Mouse (Mus musculus): ENCODE results near the gene Pard3.
A peak's percentile ranks its signal among the peaks of the same experiment; 100 is the strongest.

The Pard3 gene

DNA sequence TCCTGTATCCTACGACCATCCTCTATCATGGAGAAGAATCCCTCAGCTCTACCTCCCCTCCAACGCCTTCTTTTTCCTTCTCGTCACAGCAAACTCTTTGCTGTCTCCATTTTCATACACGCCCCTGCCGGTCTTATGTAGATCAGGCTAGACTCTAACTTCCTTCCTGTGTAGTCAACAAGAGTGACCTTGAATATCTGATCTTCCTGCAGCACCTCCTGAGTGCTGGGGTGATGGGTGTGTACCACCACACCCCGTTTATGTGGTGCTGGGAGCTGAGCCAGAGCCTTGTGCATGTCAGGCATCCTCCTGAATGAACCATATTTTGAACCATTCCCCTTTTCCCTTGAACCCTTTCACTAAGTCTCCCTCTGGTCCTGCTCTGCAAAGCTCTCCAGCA, 372.3 kb downstream of the Pard3 start:
- DNase-seq (ENCODE audit: low read depth, low spot score) = no peak

DNA sequence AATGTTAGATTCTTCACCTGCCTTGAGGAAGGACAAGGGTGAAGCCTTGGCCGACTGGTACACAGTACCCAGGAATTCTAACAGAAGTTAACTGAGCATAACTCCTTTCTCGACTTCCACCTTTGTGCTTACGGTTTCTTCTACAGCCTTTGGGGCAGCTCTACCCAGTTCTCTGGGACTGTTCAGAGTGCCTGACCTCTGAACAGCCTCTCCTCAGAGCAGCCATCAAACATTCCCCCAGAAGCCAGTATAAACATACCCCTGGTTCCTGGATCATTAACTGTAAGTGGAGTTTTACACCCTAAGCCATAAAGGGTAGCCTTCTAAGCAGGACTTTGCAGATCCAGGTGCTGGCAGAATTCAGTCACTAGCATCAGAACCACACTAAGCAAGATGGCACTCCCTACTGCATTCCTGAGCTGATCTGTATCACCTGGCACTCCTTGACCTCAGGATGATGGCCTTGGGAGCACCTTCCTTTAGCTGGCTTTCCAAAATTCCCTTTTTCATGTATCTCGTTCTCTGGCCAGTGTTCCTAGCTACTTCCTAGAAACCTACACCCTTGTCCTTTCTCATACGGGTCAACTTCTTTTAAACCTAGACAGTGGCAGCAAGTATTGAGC, 374.0 kb downstream of the Pard3 start:
- no peak for DNase-seq (ENCODE audit: low read depth, low spot score)

GRCm38 (mm10) chr8:127438625-127439391, 375.1 kb downstream of the Pard3 start:
- peak; percentile 51 for DNase-seq (ENCODE audit: low read depth, low spot score)

DNA sequence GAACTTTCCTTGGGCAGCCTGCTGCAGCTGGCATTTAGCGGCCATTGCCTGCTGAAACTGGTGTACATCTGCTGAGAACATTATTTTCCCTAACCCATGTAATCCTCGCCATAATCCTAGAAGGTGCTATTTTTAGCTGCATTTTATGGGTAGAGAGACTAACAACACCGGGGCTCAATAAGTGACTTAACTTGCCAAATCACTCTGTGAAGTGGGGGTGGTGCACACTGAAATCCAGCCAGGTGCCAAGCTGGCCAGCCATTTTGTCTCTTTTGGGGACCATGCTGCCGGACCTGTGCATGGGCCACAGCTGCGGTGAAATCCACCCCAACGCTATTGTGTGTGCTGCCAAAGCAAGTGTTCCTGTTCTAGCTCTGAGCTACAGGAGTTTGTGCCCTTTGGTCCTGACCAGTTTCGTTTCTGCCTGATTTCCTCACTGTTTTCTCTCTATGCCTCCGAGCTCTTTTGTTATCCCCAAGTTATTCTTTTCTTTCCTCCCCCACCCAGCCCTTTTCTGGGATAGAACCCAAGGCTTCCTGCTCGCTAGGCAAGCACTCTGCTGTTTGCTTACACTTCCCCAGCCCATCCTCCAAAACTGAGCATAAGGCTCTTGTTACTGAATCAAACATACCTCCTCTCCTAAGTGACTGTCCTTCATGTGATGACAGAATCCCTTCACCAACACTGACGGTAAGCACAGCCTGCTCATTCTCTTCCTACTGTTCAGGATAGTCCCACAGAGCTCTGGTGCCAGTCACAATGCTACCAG, 375.9 kb downstream of the Pard3 start:
- no peak for DNase-seq (ENCODE audit: low read depth, low spot score)

GRCm38 (mm10) chr8:127440161-127440833, 376.6 kb downstream of the Pard3 start:
- DNase-seq (ENCODE audit: low read depth, low spot score) = no peak

GRCm38 (mm10) chr8:127440834-127441485, 377.3 kb downstream of the Pard3 start:
- DNase-seq (ENCODE audit: low read depth, low spot score) = no peak

GRCm38 (mm10) chr8:127447401-127447800, 383.7 kb downstream of the Pard3 start:
- DNase-seq (ENCODE audit: low read depth, low spot score) = no peak

DNA sequence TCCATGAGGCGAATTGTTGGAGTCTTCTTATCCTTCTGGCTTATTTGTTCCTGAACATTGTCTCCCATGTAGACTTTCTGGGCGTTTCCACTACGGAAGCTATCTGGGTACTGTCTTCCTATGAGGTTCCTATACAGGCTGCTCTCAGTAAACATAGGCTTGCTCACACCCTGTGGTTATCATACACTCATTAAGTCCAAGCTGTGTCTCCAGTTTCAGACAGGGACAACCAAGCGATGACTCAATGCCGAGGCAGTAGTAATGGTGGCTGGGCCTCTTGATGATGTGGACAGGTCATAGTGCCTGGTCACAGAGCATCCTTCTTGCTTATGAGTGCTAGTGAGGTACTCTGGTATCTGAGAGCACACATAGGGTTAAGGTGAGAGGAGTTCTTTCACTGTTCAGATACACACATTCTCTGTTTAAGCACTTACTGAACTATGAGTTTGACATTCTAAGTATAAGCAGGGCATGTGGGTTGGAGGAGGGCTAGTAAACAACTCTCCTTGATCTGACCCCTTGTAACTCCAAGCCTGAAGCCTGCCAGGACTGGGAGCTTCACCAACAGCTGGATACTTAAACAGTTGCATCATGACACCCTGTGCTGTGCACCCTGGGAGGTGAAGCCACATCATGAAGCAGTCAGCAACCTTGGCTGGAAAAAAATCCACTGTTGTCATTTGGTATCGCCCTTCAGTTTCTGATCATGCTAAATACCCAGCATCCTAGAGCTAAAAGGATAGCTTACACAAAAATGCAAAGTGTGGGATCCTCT, 385.6 kb downstream of the Pard3 start:
- DNase-seq (ENCODE audit: low read depth, low spot score) = no peak

- peak; percentile 68 for DNase-seq (ENCODE audit: low read depth, low spot score)
These were observed 387.4 kb downstream of the Pard3 start for GRCm38 (mm10) chr8:127450954-127451668.

GRCm38 (mm10) chr8:127452364-127452763, 388.7 kb downstream of the Pard3 start:
- DNase-seq (ENCODE audit: low read depth, low spot score) = no peak

DNA sequence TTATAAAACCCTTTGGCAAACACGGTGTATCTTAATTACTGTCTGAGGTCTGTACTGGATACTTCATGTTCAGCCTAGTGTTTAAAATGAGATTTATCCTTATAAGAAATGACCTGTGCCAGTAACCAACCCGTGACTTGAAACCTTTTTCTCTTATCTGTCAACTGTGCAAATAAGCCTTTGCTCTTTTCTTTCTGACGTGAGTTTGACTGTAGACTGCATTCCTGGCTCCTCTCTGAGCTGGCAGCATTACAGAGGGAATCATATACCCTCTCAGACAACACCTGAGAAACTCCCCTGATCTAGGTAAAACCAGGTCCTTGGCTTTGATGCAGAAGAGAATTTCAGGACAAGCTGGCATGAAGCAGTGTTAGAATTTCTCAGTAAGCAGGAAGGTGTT, 394.2 kb downstream of the Pard3 start:
- no peak for DNase-seq (ENCODE audit: low read depth, low spot score)

GRCm38 (mm10) chr8:127461173-127461572, 397.5 kb downstream of the Pard3 start:
- no peak for DNase-seq (ENCODE audit: low read depth, low spot score)

DNA sequence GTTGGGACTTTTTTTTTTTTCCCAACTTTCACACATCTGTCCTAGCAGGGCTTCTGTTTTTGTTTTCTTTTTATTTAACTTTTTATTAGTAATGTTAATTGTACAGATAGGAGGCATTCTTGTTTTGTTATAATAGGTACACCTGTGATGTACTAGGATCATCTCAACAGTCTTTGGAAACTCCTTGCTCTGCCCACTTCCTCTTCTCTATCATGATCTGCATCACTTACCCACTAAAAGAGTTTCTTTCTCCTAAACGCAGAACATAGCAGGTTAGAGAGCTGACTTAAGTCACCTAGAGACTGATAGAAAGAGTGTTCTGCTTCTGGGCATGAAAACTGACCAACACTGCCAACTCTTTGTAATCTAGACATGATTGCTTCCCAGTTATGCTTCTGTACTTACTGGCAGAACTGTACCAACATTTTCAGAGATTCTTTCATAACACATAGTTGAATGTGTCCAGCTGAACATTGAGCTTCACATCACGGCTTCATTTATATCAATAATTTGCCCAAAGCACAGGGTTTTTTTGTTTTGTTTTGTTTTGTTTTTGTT, 398.8 kb downstream of the Pard3 start:
- no peak for DNase-seq (ENCODE audit: low read depth, low spot score)

DNA sequence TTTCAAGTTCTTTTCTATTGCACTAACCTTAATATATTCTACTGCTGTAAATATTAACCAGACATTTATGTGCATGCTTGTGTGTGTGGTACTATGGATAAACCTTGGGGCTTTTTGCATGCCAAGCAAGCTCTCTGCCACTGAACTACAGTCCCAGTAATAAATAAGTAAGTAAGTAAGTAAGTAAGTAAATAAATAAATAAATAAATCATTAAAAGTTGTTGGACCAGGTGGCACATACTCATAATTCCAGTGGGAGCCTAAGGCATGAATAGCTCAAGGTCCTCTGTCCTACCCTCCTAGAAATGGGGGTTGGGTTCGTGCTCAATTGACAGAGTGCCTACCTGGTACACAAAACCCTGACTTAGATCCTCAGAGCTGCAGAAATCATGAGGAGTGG, 400.6 kb downstream of the Pard3 start:
- no peak for DNase-seq (ENCODE audit: low read depth, low spot score)

DNA sequence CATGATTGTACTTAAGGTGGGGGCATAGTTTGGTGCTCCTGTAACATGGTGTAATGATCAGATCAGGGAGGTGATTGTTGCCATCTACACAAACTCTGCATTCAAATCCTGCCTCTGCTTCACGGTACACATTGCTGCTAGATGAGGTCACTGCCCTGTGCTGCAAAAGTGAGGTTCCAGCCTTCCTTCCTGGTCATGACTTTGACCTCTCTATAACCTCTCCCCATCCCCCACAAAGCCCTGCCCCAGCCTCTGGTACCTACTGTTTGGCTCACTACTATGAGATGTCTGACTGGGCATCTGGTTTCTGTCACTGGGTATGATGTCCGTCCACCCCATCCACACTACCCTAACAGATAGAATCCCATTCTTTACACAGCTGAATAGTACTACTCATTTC, 408.5 kb downstream of the Pard3 start:
- no peak for DNase-seq (ENCODE audit: low read depth, low spot score)

GRCm38 (mm10) chr8:127480003-127480402, 416.3 kb downstream of the Pard3 start:
- DNase-seq (ENCODE audit: low read depth, low spot score) = no peak

- DNase-seq (ENCODE audit: low read depth, low spot score) = no peak
These were observed 421.9 kb downstream of the Pard3 start for GRCm38 (mm10) chr8:127485618-127486017.

- DNase-seq (ENCODE audit: low read depth, low spot score) = no peak
These were observed 428.3 kb downstream of the Pard3 start for GRCm38 (mm10) chr8:127491963-127492362.

- DNase-seq (ENCODE audit: low read depth, low spot score) = peak; percentile 26
These were observed 431.6 kb downstream of the Pard3 start for GRCm38 (mm10) chr8:127495226-127495780.
